Mouse (Mus musculus) hindbrain, postnatal 0 days (tissue): ENCODE measurements at regions not wholly inside any gene's neighbourhood (a gene's known extent, or its start where the extent isn't known, plus 50 kb on each side); places are given as distances from the start of the nearest gene placed in this dataset.

Experiments
- ATAC-seq: fragments of 200-750 bp; cut with Nextera tagmentation; 2 replicates; pipeline ENCODE4 v1.8.0; 2017; ENCODE audit warnings: mild to moderate bottlenecking, moderate TSS enrichment, moderate library complexity
- DNase-seq: peaks from one replicate; pipeline ENCODE4 v3.0.0-alpha.2; 2015; ENCODE audit warnings: low spot score
- H3K27ac ChIP-seq: fragments of 300-500 bp; sonication (generic); 2 replicates; pipeline ENCODE4 v1.5.1; 2014; ENCODE audit warnings: mild to moderate bottlenecking
- H3K27me3 ChIP-seq: fragments of 300-500 bp; sonication (generic); 2 replicates; pipeline ENCODE4 v1.6.1; 2014; ENCODE audit warnings: low read length, mixed read lengths; ENCODE audit not compliant: insufficient read depth
- H3K36me3 ChIP-seq: fragments of 300-500 bp; sonication (generic); 2 replicates; pipeline ENCODE4 v1.6.1; 2014; ENCODE audit warnings: low read length, mixed read lengths; ENCODE audit not compliant: insufficient read depth
- H3K4me1 ChIP-seq: fragments of 300-500 bp; sonication (generic); 2 replicates; pipeline ENCODE4 v1.6.1; 2014; ENCODE audit warnings: antibody characterized with exemption, low read length, mixed read lengths; ENCODE audit not compliant: insufficient read depth
- H3K4me2 ChIP-seq: fragments of 300-500 bp; sonication (generic); 2 replicates; pipeline ENCODE4 v1.6.1; 2014; ENCODE audit warnings: low read depth, mild to moderate bottlenecking, low read length, moderate library complexity, mixed read lengths
- H3K4me3 ChIP-seq: fragments of 300-500 bp; sonication (generic); 2 replicates; pipeline ENCODE4 v1.5.1; 2014; ENCODE audit warnings: low read length
- H3K9ac ChIP-seq: fragments of 300-500 bp; sonication (generic); replicated peaks from 2 replicates; pipeline ENCODE4 v1.6.1; 2014; ENCODE audit warnings: mild to moderate bottlenecking, low read length, moderate library complexity, mixed read lengths
- H3K9me3 ChIP-seq: fragments of 300-500 bp; sonication (generic); 2 replicates; pipeline ENCODE4 v1.6.1; 2016; ENCODE audit warnings: low read length, mixed read lengths
- CTCF ChIP-seq: IDR thresholded peaks from 2 replicates; pipeline ENCODE4 v1.5.1; 2016; ENCODE audit warnings: antibody characterized with exemption, control low read depth, low read depth
- WGBS: fragments of 180-500 bp; shearing (Covaris S2); extraction: QIAGEN DNeasy Blood & Tissue Kit; methylation state at CpG from one replicate; pipeline ENCODE4 v1.1.7; 2014; 5-methylcytosine and 5-hydroxymethylcytosine counted together

DNA sequence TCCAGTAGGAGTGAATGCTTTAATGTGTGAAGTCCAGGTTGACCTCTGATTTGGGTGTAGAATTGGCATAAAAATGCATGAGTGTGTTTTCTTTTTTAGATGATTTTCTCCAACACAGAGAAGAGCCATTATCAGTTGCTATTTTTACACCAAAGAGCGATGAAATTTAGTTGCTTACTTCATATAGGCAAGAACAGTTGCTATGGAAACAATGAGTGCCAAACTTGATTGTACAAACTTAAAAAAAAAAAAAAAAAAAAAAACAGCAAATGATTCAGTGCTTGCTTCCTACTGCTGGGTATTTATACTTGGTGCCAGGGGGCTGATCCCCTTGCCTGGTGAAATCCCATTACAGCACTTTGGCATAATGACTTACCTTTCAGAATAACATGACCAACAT, 268.0 kb downstream of the Sec23a start:
- H3K9ac ChIP-seq, result no peak overlapping the region
- TF ChIP-seq CTCF, result no peak
- DNase-seq (peak; percentile 54), ATAC-seq (no peak)
- no peaks in the 10 kb centered on the region for H3K4me1 ChIP-seq
- 55% methylated on average over 1 of the region's 1 CpGs for WGBS
- no peak overlapping the region for H3K4me3 ChIP-seq
- H3K36me3 ChIP-seq, result no peaks in the 10 kb centered on the region
- H3K4me2 ChIP-seq, result no peak overlapping the region
- H3K27ac ChIP-seq, result no peak overlapping the region
- no peaks in the 10 kb centered on the region for H3K27me3 ChIP-seq
- H3K9me3 ChIP-seq, result no peaks in the 10 kb centered on the region

- no peak overlapping the region for H3K9ac ChIP-seq
- no peak for TF ChIP-seq CTCF
- no peak overlapping the region for H3K4me2 ChIP-seq
- no peaks in the 10 kb centered on the region for H3K27me3 ChIP-seq
- WGBS, result 54% methylated on average over 1 of the region's 1 CpGs
- ATAC-seq (no peak), DNase-seq (no peak)
- H3K36me3 ChIP-seq, result no peaks in the 10 kb centered on the region
- no peaks in the 10 kb centered on the region for H3K9me3 ChIP-seq
- H3K4me1 ChIP-seq, result no peaks in the 10 kb centered on the region
- H3K27ac ChIP-seq, result no peak overlapping the region
- H3K4me3 ChIP-seq, result no peak overlapping the region
Observed at GRCm38 (mm10) chr12:58728094-58728493, 283.7 kb downstream of the Sec23a start.

DNA sequence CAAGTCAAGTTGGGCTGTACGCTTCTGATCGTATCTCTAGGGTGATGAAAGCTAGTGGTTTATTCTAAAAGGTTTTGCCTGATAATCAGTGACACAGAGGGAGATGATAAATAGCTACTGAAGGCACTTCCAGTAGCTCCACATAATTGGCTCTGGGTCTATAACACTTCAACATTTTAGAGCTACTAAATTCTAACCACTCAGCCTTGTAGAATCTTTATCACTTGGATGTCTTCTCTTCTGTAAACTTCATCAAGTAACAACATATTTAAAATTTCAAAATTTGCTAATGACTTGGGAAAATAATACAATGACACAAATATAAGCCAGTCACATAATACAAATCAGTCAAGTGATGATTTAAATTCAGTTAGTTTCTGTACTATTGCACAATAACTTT, 284.3 kb downstream of the Sec23a start:
- no peak for ATAC-seq
- 91% methylated on average over 2 of the region's 2 CpGs for WGBS
- no peak overlapping the region for H3K4me2 ChIP-seq
- no peaks in the 10 kb centered on the region for H3K36me3 ChIP-seq
- H3K4me1 ChIP-seq, result no peaks in the 10 kb centered on the region
- no peaks in the 10 kb centered on the region for H3K9me3 ChIP-seq
- H3K4me3 ChIP-seq, result no peak overlapping the region
- no peak for TF ChIP-seq CTCF
- H3K27me3 ChIP-seq, result no peaks in the 10 kb centered on the region
- H3K27ac ChIP-seq, result no peak overlapping the region
- H3K9ac ChIP-seq, result no peak overlapping the region
- no peak for DNase-seq

DNA sequence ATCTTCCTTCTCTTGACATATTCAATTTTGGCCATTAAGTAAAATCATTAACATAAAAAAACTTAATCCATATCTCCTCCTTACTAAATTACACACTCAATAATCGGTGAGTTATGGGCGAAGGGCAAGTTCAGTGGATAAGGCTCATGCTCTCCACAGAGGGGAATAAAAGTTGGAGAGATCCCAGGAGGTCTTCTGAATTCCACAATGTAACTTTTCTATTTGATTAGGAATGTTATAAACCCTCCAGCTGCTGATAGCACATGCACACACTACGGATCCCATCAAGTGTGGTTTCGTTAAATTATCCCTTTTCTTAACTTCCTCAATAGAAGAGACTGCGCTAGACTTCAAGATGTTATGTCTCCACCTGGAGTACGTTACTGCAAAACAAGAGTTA, 293.9 kb downstream of the Sec23a start:
- Histone ChIP-seq H3K27ac (no peak overlapping the region), H3K36me3 (no peaks in the 10 kb centered on the region), H3K9me3 (no peaks in the 10 kb centered on the region), H3K4me3 (no peak overlapping the region), H3K4me2 (no peak overlapping the region), H3K4me1 (no peaks in the 10 kb centered on the region), H3K9ac (no peak overlapping the region), H3K27me3 (no peaks in the 10 kb centered on the region)
- DNase-seq (no peak), ATAC-seq (no peak)
- no peak for TF ChIP-seq CTCF
- 88% methylated on average over 6 of the region's 6 CpGs for WGBS

DNA sequence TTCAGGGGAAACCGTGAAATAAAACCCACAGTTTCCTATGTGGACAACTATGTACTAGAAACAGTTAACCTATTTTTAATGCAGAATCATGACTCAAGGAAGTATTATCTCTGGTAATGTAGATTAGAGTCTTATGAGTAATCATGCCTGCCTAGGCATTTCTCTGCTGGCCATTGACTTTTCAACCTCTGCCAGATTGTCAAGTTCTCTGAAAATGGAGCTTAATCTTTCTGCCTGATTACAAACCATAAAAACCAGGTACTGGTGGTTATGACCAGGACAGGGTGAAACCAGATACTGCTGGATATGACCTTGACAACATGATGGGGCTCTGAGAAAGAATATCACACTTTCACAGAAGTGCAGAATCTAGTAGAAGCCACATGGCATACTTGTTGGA, 297.6 kb downstream of the Sec23a start:
- H3K4me2 ChIP-seq, result no peak overlapping the region
- no peaks in the 10 kb centered on the region for H3K9me3 ChIP-seq
- no peak for DNase-seq
- ATAC-seq, result no peak
- no peaks in the 10 kb centered on the region for H3K27me3 ChIP-seq
- no peak overlapping the region for H3K9ac ChIP-seq
- H3K27ac ChIP-seq, result no peak overlapping the region
- no peaks in the 10 kb centered on the region for H3K4me1 ChIP-seq
- no peak for TF ChIP-seq CTCF
- H3K36me3 ChIP-seq, result no peaks in the 10 kb centered on the region
- 100% methylated on average over 1 of the region's 1 CpGs for WGBS
- no peak overlapping the region for H3K4me3 ChIP-seq

DNA sequence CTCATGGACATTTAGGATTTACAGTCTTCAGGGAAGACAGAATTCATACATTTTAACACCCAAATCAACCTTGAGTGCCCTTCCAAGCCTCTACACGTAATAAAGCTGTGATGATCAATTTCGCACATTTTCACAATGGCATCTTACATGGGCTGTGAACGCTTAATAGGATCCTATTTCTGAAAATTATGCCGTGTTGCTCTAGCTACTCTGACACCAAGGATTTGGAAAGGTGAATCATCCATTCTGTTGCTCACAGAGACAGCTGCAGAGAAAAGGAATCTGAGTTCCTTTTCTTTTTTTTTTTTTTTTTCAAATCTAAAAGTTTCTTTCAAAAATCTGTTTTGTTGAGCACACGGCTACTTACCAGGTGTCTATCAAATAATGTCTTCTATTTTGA, 316.1 kb downstream of the Sec23a start:
- no peak overlapping the region for H3K9ac ChIP-seq
- WGBS, result 85% methylated on average over 5 of the region's 5 CpGs
- no peaks in the 10 kb centered on the region for H3K27me3 ChIP-seq
- no peak overlapping the region for H3K4me3 ChIP-seq
- no peak for TF ChIP-seq CTCF
- H3K9me3 ChIP-seq, result no peaks in the 10 kb centered on the region
- no peak for ATAC-seq
- no peaks in the 10 kb centered on the region for H3K36me3 ChIP-seq
- H3K27ac ChIP-seq, result no peak overlapping the region
- no peaks in the 10 kb centered on the region for H3K4me1 ChIP-seq
- no peak overlapping the region for H3K4me2 ChIP-seq
- no peak for DNase-seq

DNA sequence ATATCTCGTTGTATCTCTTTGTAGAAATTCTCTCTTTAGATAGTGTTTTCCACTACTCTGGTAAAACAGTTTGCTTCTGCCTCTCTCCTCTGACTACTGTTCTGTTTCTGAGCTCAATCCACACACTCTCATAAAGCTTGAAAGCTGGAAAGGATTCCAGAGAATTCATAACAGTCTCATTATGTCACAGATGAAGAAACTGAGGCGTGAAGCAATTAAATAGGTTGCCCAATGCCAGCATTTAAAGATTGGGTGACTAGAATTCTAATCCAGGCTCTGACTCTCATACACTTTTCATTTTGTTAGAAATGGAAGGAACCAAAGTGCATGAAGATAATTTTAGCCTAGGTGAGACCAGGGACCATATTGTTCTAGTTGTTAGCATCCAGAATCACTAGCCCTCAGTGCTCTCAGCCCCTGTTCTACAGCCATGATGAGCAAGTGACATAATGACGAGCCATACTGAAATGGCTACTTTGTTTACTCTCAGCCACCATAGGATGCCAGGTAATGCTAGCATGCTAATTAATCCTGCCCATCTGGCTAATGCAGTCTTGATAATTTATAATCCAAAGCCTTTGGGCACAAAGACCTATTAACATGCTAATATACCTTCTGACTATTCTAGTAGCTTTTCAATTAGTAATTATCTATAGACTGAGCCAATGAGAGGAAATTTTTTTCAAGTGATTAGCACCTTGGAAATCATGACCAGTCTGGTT, 341.7 kb downstream of the Sec23a start:
- DNase-seq, result peak; percentile 21
- H3K27me3 ChIP-seq, result no peaks in the 10 kb centered on the region
- H3K27ac ChIP-seq, result no peak overlapping the region
- 59% methylated on average over 3 of the region's 3 CpGs for WGBS
- H3K9me3 ChIP-seq, result no peaks in the 10 kb centered on the region
- H3K4me3 ChIP-seq, result no peak overlapping the region
- no peak for TF ChIP-seq CTCF
- no peaks in the 10 kb centered on the region for H3K36me3 ChIP-seq
- H3K9ac ChIP-seq, result no peak overlapping the region
- H3K4me2 ChIP-seq, result no peak overlapping the region
- ATAC-seq, result 0 out of 2 replicates have a peak, but pooled peaks have one; percentile 24
- no peaks in the 10 kb centered on the region for H3K4me1 ChIP-seq
